Mouse (Mus musculus) liver, postnatal 0 days (tissue): Measurements from ENCODE around the gene Erich6b.

Experiments used
- CTCF ChIP-seq: sonication (generic); IDR thresholded peaks from 2 replicates; pipeline ENCODE4 v1.5.1; 2016; ENCODE audit warnings: antibody characterized with exemption, low read depth
- EP300 ChIP-seq: IDR thresholded peaks from 2 replicates; pipeline ENCODE4 v1.6.1; 2016; ENCODE audit warnings: antibody characterized with exemption, low read depth, mild to moderate bottlenecking

- TF ChIP-seq CTCF, result no peak
- no peak for TF ChIP-seq EP300
These were observed 19.1 kb upstream of the Erich6b start for GRCm38 (mm10) chr14:75622984-75623383.
